Mouse (Mus musculus): ENCODE data around the gene Maff. TPM values are rescaled to one million over a fixed set of nuclear protein-coding genes. Genes with fewer than 3 reads are reported as not detected.

Gene Maff
- total RNA-seq, 2 experiments from 2014 or later: 1.4 to 2.7 TPM

DNA sequence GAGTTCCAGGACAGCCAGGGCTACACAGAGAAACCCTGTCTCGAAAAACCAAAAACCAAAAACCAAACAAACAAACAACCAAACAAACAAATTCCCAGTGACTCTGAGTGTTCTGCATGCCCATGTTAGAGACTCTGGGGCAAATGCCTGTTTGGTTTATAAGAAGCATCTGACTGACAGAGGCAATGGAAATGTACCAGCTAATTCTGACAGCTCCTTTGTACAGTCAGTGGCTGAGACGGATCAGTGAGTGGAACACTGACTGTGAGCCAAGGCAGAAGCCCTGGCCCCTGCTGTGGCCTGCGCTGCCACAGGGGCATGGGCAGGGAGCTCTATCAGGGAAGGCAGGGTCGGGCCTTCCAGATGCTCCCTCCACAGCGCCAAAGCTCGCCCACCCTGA is 40.7 kb downstream of the Maff start:
- DNase-seq: no peak
- intact Hi-C loops (cut with DNase I; ENCODE audit: low total_unique reads): no loop called here

DNA sequence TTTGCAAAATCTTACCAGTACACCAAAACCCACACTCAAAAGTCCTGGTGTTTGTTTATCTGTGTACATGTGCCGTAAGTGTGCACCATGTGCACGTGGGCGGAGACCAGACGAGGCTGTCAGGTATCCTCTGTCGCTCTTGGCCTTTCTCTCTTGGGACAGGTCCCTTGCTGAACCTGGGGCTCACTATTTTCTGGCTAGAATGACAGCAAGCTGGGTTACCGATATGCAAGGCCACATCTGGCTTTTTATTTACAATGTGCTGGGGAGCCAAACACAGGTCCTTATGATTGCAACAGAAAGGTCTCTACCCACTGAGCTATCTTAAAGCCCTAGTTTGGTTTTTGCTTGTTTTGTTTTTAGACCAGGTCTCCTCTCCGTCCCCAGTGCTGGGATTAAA is 41.2 kb downstream of the Maff start:
- no peak for DNase-seq
- intact Hi-C loops (cut with DNase I; ENCODE audit: low total_unique reads): no loop called here

DNA sequence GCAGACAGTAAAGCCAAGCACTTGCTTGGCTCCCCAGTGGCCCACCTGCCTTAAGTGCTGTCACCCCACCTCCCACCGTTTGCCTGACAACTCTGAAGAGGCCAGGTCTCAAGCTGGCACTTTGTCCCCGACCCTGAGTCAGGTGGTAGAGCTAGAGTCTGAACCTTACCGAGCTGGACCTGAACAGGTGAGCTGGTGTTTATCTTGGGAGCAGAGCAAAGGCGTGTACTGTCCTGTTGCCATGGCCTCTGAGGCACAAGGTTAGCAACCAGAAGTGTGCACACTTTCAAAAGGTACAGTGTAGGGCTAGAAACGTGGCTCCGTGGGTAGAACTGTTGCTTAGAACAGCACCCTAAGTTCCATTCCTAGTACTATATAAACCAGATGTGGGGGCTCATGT is 41.8 kb downstream of the Maff start:
- intact Hi-C loops (cut with DNase I; ENCODE audit: low total_unique reads): no loop called here

DNA sequence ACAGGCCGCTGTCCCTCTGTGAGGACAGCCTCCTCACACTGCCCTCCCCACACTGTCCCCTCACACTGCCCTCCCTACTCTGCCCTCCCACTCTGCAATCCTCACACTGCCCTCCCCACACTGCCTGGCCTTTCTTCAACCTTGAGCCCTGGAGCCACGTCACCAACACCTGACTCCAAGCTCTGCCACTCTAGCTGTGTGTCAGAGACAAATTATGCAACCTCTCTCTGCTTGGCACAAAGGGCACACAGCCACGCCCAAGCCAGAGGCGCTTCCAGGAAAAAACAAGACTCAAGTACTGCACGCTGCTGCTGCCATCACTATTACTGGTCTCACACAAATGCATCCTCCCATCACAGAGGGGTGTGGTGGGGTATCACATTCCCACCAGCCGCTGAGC is 44.0 kb downstream of the Maff start:
- no peak for DNase-seq
- intact Hi-C loops (cut with DNase I; ENCODE audit: low total_unique reads): loop anchor here (5.0 kb wide), 1 partner anchor 77 kb away; no protein-coding TSS in a partner anchor

More for the DNA sequence above, 41.8 kb downstream of the Maff start:
- DNase-seq: no peak

DNA sequence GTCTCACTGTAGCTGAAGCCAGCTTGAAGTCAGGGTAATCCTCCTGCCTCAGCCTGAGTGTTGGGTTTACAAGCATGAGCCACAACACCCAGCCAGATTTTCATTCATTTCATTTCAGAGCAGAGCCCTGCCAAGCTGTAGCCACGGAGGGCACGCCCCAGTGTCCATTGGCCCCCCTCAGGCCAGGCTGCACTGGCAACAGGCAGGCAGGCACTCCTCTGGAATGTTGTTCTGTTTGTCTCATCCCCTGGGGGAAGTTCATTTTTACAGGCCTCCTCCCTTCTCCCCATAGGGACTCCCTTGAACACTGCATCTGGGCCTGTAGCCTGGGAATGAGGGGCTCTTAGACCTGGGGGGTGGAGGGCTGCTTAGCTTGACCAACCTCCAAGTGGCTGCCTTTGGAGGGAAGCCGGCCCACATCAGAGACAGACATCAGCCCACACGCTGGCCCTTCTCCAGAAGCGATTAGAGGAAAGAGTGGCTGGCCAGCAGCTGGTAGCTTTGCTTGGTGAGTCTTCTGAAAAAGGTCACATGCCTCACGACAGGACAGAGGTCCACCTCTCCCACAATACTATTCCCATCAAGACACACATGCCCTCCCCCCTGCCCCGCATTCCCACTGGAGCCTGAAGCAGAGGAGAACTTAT is 45.1 kb downstream of the Maff start:
- intact Hi-C loops (cut with DNase I; ENCODE audit: low total_unique reads): loop anchor here (5.0 kb wide), 1 partner anchor 76 kb away; no protein-coding TSS in a partner anchor

DNA sequence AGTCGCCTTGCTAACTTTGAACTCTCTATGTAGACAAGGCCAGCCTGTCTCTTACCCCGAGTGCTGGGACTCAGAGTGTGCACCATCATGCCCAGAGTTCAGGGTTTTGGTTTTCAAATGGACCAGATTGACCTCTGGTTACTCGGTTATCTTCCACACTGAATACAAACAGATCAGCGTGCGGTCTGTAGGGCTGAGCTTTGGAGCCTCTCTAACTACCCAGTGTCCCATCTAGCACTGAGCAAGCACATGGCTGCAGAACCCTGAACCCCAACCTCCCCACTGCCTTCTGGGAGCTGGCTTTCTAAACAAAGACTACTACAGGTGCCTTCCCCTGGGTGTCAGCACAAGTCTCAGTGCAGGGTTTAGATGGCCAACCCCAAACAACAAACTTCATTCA is 46.1 kb downstream of the Maff start:
- intact Hi-C loops (cut with DNase I; ENCODE audit: low total_unique reads): loop anchor here (5.0 kb wide), 1 partner anchor 75 kb away; no protein-coding TSS in a partner anchor
- no peak for DNase-seq

More for the DNA sequence above, 45.1 kb downstream of the Maff start:
- DNase-seq: peak; percentile 69

DNA sequence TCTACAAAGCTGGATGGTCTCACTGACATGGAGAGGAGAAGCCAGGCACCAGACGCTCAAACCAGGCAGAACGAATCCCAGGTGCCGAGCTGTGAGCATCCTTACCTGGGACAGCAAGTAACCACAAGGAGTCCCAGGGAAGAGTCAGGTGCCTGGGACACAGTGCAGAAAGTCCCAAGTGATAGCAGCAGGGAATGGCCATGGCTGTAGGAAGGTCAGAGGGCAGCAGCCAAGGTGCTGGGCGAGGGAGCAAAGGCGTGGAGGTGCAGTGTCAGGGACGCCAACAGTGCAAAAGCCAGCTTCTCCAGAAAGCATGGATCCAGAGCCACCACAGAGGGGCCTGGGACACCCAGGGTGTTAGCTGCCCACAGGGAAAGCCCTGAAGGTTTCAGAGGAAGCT is 46.7 kb downstream of the Maff start:
- DNase-seq: no peak
- intact Hi-C loops (cut with DNase I; ENCODE audit: low total_unique reads): loop anchor here (5.0 kb wide), 1 partner anchor 74 kb away; no protein-coding TSS in a partner anchor

DNA sequence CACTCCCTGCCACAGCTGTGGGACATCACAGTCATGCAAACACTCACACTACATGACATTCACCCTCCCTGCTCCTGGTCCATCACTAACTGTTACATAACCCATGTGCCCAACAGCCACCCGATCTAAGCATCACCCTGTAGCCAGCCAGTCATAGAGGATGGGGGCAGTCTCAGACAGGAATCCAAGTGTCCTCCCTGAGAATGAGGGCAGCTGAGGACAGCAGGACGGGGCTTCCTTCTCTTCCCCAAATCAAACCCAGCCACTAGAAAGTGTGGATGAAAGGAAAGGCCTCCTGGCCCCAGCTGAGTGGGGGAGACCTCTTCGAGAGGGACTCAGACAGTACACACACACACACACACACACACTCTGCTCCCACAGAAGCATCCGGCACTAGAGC is 48.4 kb downstream of the Maff start:
- DNase-seq: no peak
- intact Hi-C loops (cut with DNase I; ENCODE audit: low total_unique reads): loop anchor here (5.0 kb wide), 2 partner anchors 52 to 72 kb away; no protein-coding TSS in a partner anchor

DNA sequence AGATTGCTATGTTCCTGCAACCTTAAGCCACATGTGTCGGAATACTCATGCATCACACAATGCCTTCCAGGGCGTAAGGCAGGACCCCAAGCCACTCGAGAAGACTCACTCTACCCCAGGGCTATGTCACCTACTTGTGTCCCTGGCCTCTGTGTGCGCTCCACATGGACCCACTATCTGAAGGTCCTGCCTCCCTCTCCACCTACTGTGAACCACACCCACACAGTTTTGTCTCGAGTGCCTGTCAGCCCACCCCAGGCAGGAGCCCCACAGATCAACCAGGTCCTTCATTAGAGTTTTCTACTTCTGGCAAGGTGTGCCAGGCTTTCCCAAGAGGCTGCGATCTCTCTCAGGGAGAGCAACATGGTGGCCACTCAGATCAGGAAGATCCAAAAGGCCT is 48.9 kb downstream of the Maff start:
- no peak for DNase-seq
- intact Hi-C loops (cut with DNase I; ENCODE audit: low total_unique reads): loop anchor here (5.0 kb wide), 1 partner anchor 52 kb away; no protein-coding TSS in a partner anchor

DNA sequence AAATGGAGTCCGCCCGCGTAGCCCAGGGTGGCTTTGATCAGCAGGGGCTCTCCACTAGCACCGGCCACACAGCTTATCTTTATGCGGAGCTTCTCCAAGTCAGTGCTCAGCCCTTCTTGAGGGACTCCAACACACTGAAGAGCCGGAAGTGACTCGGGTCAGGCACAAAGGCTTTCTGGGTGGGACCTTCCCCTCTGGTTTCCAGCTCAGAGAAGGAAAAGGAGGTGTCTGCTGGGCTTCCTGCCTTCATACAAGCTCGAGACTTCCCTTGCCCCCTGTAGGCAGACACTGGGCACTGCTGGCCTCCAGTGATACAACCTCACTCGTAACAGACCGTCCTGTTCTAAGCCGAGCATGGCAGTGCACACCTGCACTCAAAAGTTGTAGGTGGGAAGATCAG is 50.3 kb downstream of the Maff start:
- intact Hi-C loops (cut with DNase I; ENCODE audit: low total_unique reads): loop anchor here (5.0 kb wide), 1 partner anchor 51 kb away; no protein-coding TSS in a partner anchor
- peak; percentile 39 for DNase-seq

DNA sequence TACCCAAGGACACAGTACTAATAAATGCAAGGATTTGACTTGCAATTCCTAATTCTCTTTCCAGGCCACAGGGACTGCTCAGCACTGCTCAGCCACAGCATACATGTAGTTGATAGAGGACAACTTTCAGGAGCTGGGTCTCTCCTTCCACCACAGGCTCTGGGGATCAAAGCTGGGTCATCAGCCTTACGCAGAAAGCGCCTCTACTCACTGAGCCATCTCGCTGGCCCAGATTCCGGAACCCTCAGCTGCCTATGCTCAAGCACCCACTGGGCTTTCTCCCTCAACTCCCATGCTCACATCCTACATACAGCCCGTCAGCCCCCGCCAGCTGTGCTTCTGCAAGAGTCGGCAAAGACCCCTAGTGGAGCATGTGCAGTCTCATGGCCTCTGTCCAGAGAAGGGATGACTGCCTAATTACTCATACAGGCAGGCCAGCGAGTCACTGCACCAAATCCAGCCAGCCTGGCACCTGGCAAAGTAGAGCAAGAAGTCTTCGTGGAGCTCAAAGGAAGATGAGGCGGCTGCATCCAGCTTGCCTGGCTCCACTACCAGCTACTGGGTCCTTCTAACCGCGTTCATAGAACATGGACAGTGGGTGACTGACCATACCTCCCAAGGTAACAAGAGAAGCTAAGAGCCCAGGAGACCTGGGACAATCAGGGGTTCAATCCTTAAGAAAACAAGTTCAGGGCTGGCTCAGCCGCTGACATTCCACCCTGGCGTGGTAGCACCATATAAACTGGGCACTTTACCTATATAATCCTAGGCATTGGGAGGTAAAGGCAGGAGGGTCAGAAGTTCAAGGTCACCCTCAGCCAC is 53.0 kb downstream of the Maff start:
- DNase-seq: no peak
- intact Hi-C loops (cut with DNase I; ENCODE audit: low total_unique reads): loop anchor here (5.0 kb wide), 1 partner anchor 48 kb away; no protein-coding TSS in a partner anchor

DNA sequence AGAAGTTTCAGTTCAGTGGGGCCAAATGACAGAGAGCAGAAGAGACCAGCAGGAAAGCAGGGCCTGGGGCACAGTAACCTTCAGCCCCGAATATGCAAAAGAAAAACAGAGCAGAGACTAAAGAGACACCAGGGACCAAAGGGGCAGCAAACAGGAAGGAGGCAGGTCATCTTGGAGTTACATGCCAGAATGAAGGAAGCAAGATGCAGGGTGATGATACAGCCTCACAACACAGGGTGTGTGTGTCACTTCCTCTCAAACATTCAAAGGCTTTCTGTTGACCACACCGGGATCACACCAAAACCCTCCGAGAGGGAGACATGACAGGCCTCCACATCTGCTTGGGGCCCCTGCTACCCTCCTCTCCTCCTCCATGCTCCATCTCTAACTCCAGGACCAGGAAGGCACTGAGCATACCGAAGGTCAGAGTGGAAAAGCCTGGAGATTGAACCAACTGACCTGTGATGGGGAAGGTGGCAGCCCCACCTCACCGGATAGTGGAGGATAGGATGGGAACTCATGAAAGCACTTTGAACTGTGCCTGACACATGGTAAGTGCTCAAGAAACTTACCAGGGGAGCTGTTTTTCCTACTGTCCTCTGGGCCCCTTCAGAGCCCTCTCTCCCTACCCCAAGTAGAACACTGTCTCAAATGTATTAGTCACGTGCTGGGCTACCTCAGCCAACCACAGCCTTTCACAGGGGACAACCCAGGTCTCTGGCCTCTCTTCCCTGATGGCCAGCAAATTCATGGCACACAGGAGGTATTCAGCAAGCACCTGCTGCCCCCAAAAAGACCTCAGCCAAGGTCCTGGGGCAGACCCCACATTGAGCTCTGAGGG is 53.9 kb downstream of the Maff start:
- intact Hi-C loops (cut with DNase I; ENCODE audit: low total_unique reads): no loop called here
- no peak for DNase-seq

DNA sequence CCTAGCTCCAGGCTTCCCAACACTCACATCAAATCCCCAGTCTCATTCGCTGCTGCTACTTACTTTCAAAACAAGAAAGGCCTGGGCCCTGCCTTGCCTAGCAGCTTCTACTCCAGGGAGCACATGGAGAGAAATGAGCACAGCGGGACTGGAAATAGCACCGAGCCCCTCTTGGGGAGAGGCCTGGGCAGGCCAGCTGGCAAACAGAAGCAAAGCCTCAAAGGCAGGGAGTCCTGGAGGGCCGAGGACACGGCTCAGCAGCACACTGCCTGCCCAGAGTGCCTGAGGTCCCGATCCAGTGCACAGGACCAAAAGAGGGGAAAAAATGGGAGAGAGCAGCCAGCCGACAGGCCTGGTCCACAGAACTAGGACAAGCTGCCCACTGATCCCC is 54.5 kb downstream of the Maff start:
- intact Hi-C loops (cut with DNase I; ENCODE audit: low total_unique reads): no loop called here

DNA sequence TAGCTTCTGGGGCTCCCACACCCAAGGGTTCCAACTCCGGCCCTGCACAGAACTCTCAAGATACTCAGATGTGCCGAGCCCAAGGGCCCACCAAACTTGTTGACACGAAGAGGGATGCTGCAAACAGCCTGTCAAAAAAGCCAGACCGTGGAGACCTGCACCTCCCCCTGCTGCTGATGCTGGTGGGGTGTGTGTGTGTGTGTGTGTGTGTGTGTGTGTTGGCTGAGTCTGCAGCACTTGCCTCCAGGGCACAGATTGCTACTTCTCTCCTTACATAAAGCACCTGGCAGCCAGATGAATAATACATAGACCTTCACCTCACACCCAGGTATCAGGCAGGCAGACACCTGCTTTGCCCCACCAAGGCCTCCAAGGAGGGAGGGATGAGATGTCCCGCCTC is 55.8 kb downstream of the Maff start:
- intact Hi-C loops (cut with DNase I; ENCODE audit: low total_unique reads): no loop called here
- DNase-seq: no peak

More for the DNA sequence above, 54.5 kb downstream of the Maff start:
- no peak for DNase-seq

DNA sequence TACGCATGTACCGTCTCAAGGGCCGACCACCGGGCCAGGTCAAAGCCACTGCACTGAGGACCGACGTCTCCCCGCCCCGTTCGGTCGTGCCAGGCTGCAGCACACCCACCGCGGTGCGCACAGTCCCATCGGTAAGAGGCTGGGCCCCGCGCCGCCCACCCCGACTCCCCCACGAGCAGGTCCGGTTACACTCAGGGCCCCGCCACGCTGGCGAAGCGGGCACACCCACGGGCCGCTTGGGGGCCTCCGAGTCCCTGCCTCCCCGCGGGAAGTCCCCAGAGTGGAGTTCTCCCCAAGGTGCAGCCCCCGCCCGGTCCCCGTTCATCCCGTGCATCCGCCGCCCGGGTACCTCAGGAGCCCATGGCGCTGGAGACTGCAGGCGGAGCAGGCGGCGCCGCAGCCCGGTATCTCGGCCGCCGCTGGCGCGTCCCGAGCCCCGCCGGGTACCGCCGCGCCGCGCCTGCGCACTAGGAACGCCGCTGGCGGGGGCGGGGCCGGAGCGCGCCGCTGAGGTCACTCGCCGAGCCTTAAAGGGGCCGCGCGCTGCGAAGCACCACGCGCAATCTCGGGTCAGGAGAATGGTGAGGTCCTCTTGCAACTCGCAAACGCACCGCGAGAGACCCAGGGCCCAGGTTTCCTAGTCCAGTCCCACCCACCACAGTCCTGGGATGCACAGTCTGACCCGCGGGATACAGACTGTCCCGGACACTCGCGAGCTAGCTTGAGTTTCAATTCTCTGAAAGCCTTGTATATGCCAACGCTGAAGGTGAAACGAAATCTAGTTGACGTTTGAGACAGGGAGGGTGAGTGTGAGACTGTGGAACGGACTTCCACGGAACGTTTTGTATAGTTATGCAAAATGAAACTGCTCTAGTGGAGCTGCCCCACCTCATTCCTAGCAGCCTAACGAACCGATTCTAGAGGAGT is 56.7 kb downstream of the Maff start, which contains the start of gene Tmem184b:
Gene Tmem184b, minus strand, starts transcription at position 734 of the 927 bp plus-strand sequence.
- intact Hi-C loops (cut with DNase I; ENCODE audit: low total_unique reads): no loop called here
- DNase-seq: peak; percentile 84

DNA sequence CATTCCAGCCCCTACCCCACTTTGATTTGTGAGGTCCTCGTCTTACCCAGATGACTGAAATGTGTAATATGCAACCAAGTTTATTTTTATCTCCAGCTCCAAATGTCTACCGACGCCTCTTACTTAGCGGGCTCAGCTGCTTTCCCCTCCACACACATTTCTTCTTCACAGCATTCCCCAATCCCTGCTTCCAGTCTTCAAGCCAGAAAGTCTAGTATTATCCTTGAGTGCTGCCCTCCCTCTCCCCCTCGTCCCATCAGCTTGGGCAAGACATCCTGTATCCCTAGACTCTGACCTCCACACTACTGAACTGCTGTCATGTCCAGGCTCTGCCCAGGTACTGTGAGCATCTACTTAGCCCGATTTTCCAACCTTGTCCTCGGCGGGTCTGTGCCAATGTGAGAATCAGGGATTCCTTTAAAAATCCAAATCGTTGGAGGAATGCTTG is 57.4 kb downstream of the Maff start:
- intact Hi-C loops (cut with DNase I; ENCODE audit: low total_unique reads): no loop called here
- no peak for DNase-seq

DNA sequence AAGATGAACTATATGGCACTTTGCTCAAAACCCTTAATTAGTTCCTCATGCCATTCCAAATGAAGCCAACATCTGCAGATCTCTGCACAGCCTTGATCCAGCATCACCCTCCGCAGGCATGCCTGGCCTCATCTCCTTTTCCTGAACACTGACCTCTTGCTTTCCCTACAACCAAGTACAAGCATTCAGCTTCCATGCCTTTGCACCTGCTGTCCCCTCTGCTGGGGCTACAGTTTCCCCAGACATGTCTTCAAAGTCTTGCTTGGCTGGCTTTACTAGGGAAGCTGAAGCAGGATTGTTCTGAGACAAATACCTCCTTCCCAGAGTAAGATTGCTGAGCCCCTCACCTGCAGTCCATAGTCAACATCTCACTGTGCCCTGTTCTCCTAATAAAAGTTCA is 57.9 kb downstream of the Maff start:
- no peak for DNase-seq
- intact Hi-C loops (cut with DNase I; ENCODE audit: low total_unique reads): no loop called here

DNA sequence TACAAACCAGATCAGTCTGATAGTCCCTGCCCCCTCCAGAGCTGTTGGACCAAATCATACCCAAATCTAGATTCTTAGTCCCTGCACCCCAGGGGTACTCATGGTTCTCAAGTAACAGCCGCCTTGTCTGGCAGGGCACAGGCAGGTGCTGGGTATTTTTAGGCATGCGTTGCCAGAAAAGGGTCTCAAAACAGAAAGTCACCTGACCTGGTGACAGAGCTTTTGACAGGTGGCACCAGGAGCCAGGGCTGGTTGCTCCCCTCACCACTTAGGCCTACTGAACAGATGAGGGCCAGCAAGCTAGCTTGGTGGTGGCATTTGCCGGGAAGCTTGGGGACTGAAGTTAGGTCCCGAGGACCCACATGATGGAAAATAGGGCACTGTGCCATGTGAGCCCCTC is 60.1 kb downstream of the Maff start:
- intact Hi-C loops (cut with DNase I; ENCODE audit: low total_unique reads): loop anchor here (5.0 kb wide), 1 partner anchor 46 kb away; no protein-coding TSS in a partner anchor
- DNase-seq: no peak
